Mouse (Mus musculus) megakaryocyte, embryonic 14.5 days (primary cell): ENCODE results near the gene B4galt7.

Source experiments
- FLI1 ChIP-seq: IDR thresholded peaks from 2 replicates; pipeline ENCODE4 v1.6.1; 2012; ENCODE audit warnings: low read length, inconsistent platforms, mixed read lengths
- GATA1 ChIP-seq: IDR thresholded peaks from 3 replicates; pipeline ENCODE4 v1.6.1; 2012; ENCODE audit warnings: mixed read lengths, low read length, inconsistent platforms, borderline replicate concordance

GRCm38 (mm10) chr13:55622649-55623541 lies 23.2 kb downstream of the B4galt7 start, which contains the start of gene Caml:
- TF ChIP-seq GATA1 (no peak), FLI1 (no peak)
